Mouse (Mus musculus) cerebral cortex, adult 2 months (tissue): ENCODE results near the gene Nyap2.

Source experiments
- WGBS: fragments of 180-500 bp; shearing (Covaris S2); methylation state at CpG from one replicate; pipeline ENCODE4 v1.1.7; 2018; 5-methylcytosine and 5-hydroxymethylcytosine counted together

Gene Nyap2

DNA sequence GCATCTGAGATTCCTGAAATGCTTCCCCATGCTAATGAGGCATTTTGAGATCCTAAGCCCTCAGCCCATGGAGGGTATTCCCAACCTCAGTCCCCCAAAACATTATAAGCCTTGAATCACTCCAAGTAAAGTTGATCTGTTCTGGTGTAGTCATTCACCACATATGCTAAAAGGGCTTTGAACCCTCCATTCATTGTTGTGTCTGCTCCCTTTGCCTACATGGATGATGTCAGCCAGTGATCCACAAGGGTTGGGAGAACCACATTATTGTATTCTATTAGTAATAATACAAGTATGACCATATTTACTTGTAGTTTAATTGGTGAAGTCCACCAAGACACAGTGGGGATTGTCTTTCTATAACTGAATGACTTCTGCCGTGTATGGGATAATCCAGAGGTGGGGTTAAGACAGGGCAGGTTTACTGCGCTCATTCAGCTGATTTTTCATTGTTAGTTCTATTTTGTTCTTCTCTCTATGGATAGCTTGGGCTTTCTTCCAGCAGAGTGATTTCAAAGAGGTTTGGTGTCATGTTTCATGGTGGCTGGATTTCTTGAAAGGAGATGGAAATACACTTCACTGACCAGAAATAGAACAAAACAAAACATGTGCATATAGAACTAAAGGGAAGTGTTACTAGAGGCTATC lies 155.1 kb downstream of the Nyap2 start:
- 46% methylated on average over 2 of the region's 2 CpGs for WGBS

- WGBS, result 62% methylated on average over 5 of the region's 5 CpGs
Measured at GRCm38 (mm10) chr1:81232407-81232789, 155.6 kb downstream of the Nyap2 start.

GRCm38 (mm10) chr1:81248447-81249205 lies 171.9 kb downstream of the Nyap2 start:
- WGBS, result 64% methylated on average over 3 of the region's 3 CpGs

DNA sequence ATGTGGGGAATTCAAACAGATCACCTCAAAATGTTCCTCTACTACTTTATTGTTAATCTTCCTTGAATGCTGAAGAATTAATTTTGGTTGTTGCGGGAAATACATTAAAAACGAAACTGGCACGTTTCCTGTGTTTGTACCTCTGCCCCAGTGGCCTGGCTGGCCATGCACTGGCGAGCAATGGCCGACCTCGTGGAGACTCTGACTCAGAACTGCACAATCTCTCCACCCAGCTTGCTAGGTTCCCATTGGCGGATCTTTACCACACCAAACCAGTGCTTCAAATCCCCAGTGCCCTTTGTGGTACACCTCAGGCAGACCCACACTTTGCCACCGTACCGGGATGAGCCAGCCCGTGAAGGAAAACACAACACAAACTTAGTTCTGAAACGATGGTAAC lies 173.3 kb downstream of the Nyap2 start:
- WGBS, result 95% methylated on average over 11 of the region's 11 CpGs

- WGBS, result 64% methylated on average over 3 of the region's 3 CpGs
Measured at GRCm38 (mm10) chr1:81266441-81266840, 189.7 kb downstream of the Nyap2 start.

- WGBS, result 36% methylated on average over 9 of the region's 9 CpGs
Measured at GRCm38 (mm10) chr1:81280978-81281377, 204.2 kb downstream of the Nyap2 start.

GRCm38 (mm10) chr1:81285633-81286032 lies 208.9 kb downstream of the Nyap2 start:
- 91% methylated on average over 3 of the region's 3 CpGs for WGBS

- 37% methylated on average over 4 of the region's 4 CpGs for WGBS
Measured at GRCm38 (mm10) chr1:81300735-81301134, 224.0 kb downstream of the Nyap2 start.

- WGBS, result 7% methylated on average over 2 of the region's 2 CpGs
Measured at GRCm38 (mm10) chr1:81301661-81302060, 224.9 kb downstream of the Nyap2 start.

GRCm38 (mm10) chr1:81303389-81303788 lies 226.6 kb downstream of the Nyap2 start:
- 62% methylated on average over 3 of the region's 3 CpGs for WGBS

DNA sequence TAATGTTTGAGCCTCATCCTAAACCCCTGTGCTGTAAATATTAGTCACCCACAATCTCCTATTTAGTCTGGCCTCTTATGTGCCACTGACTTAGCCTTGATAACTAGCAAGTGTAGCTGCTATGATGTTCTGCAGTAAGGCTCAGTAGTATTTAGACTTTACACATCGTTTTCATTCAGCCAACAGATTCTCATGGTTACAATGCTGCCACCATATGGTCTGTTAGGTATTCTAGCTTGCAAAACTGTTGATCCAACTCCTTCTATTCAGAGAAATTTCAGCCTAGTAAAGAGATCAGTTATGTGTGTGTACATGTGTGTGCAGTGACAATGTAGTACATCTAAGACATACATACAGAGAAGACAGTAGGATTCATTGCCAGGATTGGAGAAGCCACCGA lies 231.2 kb downstream of the Nyap2 start:
- WGBS, result 46% methylated on average over 2 of the region's 2 CpGs

DNA sequence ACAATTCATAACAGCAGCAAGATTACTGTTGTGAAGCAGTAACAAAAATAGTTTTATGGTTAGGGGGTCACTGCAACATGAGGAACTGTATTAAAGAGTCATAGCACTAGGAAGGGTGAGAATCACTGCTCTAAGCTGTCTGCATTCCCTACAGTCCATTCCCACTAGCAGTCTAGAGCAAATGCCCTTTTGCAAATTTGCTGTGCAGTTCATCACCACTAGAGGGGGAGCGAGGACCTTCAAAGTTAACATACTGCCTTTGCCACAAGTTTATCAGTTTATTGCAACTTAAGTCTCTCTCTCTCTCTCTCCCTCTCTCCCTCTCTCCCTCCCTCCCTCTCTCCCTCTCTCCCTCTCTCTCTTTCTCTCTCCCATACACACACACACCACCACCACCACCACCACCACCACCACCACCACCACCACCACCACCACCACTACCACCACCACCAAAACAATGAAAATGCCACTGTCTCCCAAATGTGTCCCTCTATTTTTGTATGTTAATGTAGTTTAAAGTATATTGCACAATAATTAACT lies 233.4 kb downstream of the Nyap2 start:
- WGBS, result 5% methylated on average over 1 of the region's 1 CpGs

- 50% methylated on average over 9 of the region's 9 CpGs for WGBS
Measured at GRCm38 (mm10) chr1:81316403-81316994, 239.7 kb downstream of the Nyap2 start.

GRCm38 (mm10) chr1:81316995-81317413 lies 240.3 kb downstream of the Nyap2 start:
- 35% methylated on average over 5 of the region's 5 CpGs for WGBS

DNA sequence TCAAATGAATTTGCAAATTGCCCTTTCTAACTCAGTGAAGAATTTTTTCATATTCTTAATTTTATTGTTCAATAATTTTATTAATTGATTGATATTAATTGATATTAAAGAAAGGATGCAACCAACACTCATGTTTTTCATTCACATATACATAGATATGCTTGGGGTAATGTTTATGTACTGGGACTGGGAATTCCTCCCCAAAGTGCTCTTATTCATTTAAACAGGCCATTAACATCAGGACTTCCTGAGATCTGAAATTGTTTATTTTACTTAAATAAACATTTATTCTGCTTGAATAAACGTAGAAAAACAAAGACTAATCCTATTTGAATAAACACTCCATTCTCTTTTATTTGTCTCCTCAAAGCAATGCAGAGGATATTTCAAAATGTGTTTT lies 311.0 kb downstream of the Nyap2 start:
- WGBS, result 56% methylated on average over 1 of the region's 1 CpGs
